Mouse (Mus musculus): ENCODE data around the gene Olfr845. TPM values are rescaled to one million over a fixed set of nuclear protein-coding genes. Genes with fewer than 3 reads are reported as not detected.

Gene Olfr845
- total RNA-seq (2023), result not detected

GRCm38 (mm10) chr9:19336157-19336556 lies at the start of gene Olfr845:
Olfr845 (plus strand) TSS chr9:19336457.

GRCm38 (mm10) chr9:19316047-19316446 lies 20.2 kb upstream of the Olfr845 start, which contains the start of gene Olfr844:
Olfr844 (plus strand) TSS chr9:19316347.

GRCm38 (mm10) chr9:19363905-19364304 lies 27.6 kb downstream of the Olfr845 start, which contains the start of gene Olfr846:
Olfr846 (minus strand) TSS chr9:19364005.

GRCm38 (mm10) chr9:19378569-19378968 lies 42.3 kb downstream of the Olfr845 start, which contains the start of gene Olfr847:
Olfr847 (minus strand) TSS chr9:19378669.

Other genes starting within 250 kb of the Olfr845 start
- gene Olfr836, start 216.1 kb upstream of the Olfr845 start, total RNA-seq (2023), result not detected
- not detected for gene Olfr837, start 200.1 kb upstream of the Olfr845 start, total RNA-seq (2023)
- gene Olfr839-ps1, start 159.1 kb upstream of the Olfr845 start, total RNA-seq (2023), result 0.09 TPM
- gene Olfr843, start 84.5 kb upstream of the Olfr845 start, total RNA-seq (2023), result not detected
- gene Olfr844, start 20.1 kb upstream of the Olfr845 start, total RNA-seq (2023), result not detected
- gene Olfr846, start 27.5 kb downstream of the Olfr845 start, total RNA-seq (2023), result not detected
- gene Olfr847, start 42.2 kb downstream of the Olfr845 start, total RNA-seq (2023), result not detected
- not detected for gene Olfr849, start 103.8 kb downstream of the Olfr845 start, total RNA-seq (2023)
- gene Olfr850, start 141.8 kb downstream of the Olfr845 start, total RNA-seq (2023), result not detected
- not detected for gene Olfr851, start 156.8 kb downstream of the Olfr845 start, total RNA-seq (2023)
- not detected for gene Olfr853, start 204.6 kb downstream of the Olfr845 start, total RNA-seq (2023)
- not detected for gene Olfr854, start 230.9 kb downstream of the Olfr845 start, total RNA-seq (2023)
- not detected for gene Olfr855, start 246.2 kb downstream of the Olfr845 start, total RNA-seq (2023)

Data from CD4-positive naive resting alpha-beta T cell, adult 76 days (primary cell).